Mouse (Mus musculus) layer of hippocampus, postnatal 25 days (tissue): Measurements from ENCODE around the gene Clgn. TPM values are rescaled to one million over a fixed set of nuclear protein-coding genes. Genes with fewer than 3 reads are reported as not detected.

Experiments
- DNase-seq, 2 experiments: peaks; one replicate each; pipeline ENCODE4 v3.0.0; 2022; ENCODE audit warnings: mixed read lengths in 2 of 2, low spot score in 1 of 2; ENCODE audit errors: extremely low spot score in 1 of 2
- total RNA-seq, 2 experiments: library from RNA; stranded (reverse); gene quantifications; 2 replicates each; pipeline ENCODE4 v1.2.3; 2021

The Clgn gene
- 1 to 10 TPM; 8.2 to 9.1 TPM for total RNA-seq

- DNase-seq = peak; percentile 65 to 70
Measured at GRCm38 (mm10) chr8:83389316-83390005, at the start of gene Clgn. Gene Clgn (plus strand): TSS chr8:83389867.

GRCm38 (mm10) chr8:83342076-83342475 is 47.6 kb upstream of the Clgn start:
- no peak for DNase-seq

GRCm38 (mm10) chr8:83342693-83343092 is 47.0 kb upstream of the Clgn start:
- no peak for DNase-seq

- no peak for DNase-seq
Measured at GRCm38 (mm10) chr8:83348263-83348662, 41.4 kb upstream of the Clgn start, which contains the start of gene Mgat4d. Gene Mgat4d (plus strand): TSS chr8:83348471.

- no peak for DNase-seq
Measured at GRCm38 (mm10) chr8:83351315-83351714, 38.4 kb upstream of the Clgn start.

GRCm38 (mm10) chr8:83363156-83363769 is 26.4 kb upstream of the Clgn start:
- no peak for DNase-seq

- no peak for DNase-seq
Measured at GRCm38 (mm10) chr8:83377231-83377630, 12.4 kb upstream of the Clgn start.

GRCm38 (mm10) chr8:83380141-83380540 is 9.5 kb upstream of the Clgn start:
- DNase-seq = no peak

- DNase-seq = no peak
Measured at GRCm38 (mm10) chr8:83381016-83381415, 8.7 kb upstream of the Clgn start.

- no peak for DNase-seq
Measured at GRCm38 (mm10) chr8:83382850-83383249, 6.8 kb upstream of the Clgn start.

GRCm38 (mm10) chr8:83390006-83390701 is 487 bp downstream of the Clgn start:
- DNase-seq = no peak

- DNase-seq = no peak
Measured at GRCm38 (mm10) chr8:83392521-83392920, 2.9 kb downstream of the Clgn start.

GRCm38 (mm10) chr8:83394325-83394724 is 4.7 kb downstream of the Clgn start:
- no peak for DNase-seq

GRCm38 (mm10) chr8:83396680-83397079 is 7.0 kb downstream of the Clgn start:
- no peak for DNase-seq

- DNase-seq = no peak
Measured at GRCm38 (mm10) chr8:83397726-83398125, 8.1 kb downstream of the Clgn start.

GRCm38 (mm10) chr8:83405548-83405947 is 15.9 kb downstream of the Clgn start:
- DNase-seq = no peak

GRCm38 (mm10) chr8:83406836-83407235 is 17.2 kb downstream of the Clgn start:
- DNase-seq = no peak

GRCm38 (mm10) chr8:83408496-83408895 is 18.8 kb downstream of the Clgn start:
- DNase-seq = no peak

GRCm38 (mm10) chr8:83416878-83417277 is 27.2 kb downstream of the Clgn start:
- no peak for DNase-seq

GRCm38 (mm10) chr8:83417970-83418369 is 28.3 kb downstream of the Clgn start:
- DNase-seq = no peak

- no peak for DNase-seq
Measured at GRCm38 (mm10) chr8:83418805-83419516, 29.3 kb downstream of the Clgn start.
